Mouse (Mus musculus): ENCODE measurements around the gene Hint2. TPM values are rescaled to one million over a fixed set of nuclear protein-coding genes. Genes with fewer than 3 reads are reported as not detected.

Gene Hint2
- total RNA-seq, 4 experiments from 2014 or later = 80.8 to 112 (median 97.8) TPM

DNA sequence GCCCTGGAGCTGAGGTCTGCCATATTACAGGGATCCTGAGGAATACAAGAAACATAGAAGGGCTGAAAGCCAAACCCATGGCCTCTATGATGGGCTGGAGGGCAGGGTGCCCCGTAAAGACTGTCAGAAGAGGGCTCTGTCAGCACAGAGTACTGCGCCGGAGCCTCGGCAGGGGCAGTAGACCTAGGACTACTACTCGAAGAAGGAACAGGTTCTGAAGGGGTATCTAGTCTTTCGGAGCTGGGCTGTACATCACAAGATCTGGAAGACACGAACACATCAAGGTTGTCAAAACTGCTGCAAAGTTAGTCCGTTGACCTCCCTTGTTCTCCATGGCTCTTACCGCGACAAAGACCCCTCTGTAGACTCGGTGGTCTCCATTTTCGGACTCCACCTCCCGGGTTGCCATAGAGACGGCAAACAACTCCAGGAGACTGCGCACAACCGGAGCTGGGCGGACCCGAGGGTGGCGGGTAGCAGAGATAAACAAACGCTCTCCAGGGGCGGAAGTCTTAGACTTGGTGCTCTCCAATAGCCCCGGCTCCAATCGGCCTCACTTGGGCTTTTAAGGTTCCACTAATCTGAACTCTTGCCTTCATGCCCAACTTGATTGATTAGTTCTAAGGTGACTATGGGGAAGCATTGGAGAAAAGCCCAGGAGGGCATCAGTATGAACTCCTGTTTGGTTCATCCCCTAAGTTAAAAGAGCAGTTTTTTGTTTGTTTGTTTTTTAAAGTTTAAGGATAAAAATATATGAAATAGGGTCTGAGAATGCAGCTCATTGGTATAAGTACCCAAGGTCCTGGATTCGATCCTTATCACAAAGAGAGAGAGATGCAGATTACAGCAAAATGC is 2.9 kb downstream of the Hint2 start, which contains the start of gene Spag8:
Spag8 (minus strand) TSS at position 434 of the 855 bp plus-strand sequence.
- DNase-seq = no peak

DNA sequence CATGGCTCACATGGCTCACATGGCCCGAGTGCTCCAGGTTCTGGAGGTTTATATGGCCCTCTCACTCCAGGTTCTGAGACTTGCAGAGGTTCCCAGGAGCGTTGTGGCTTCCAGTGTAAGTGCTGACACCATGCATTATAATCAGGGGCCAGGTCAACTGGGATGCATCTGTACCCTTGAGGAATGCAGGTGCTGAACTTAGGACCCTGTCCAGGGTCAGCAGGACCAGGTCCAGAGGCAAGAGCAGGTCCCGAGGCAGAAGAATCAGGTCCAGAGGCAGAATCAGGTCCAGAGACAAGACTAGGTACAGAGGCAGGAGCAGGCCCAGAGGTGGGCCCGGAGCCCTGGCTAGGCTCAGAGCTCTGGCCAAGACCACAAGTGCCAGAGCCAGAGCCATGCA is 3.5 kb downstream of the Hint2 start:
- no peak for DNase-seq

DNA sequence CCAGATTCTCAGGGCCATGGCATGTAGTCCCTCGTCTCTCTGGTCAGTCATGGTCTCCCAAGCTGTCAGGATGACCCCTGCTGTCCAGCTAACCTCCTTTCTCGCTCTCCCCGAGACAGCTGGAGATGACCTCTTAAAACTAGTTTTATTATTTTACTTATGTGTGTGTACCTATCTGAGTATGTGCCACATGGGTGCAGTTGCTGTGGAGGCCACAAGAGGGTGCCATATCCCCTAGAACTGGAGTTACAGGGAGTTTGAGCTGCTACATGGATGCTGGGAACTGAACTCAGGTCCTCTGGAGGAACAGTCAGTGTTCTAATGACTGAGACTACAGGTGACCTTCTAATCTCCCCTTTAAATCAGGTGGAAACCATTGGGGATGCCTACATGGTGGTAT is 6.5 kb downstream of the Hint2 start:
- DNase-seq = no peak

DNA sequence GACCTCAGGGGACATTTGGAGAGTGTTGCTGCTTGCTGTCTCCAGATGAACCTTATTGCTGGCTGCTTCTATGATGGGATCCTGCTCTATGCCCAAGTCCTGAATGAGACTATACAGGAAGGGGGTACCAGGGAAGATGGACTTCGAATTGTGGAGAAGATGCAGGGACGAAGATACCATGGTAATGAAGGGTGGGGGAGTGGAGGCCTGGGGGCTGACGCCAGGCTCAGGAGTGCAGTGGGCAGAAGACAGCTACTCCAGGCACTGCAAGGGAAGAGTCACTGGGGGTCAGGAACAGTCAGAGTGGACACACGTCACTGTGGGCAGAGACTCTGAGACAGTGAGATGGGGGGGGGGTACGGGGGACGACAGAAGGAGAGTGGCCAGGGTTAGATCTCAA is 15.8 kb downstream of the Hint2 start:
- DNase-seq = no peak

DNA sequence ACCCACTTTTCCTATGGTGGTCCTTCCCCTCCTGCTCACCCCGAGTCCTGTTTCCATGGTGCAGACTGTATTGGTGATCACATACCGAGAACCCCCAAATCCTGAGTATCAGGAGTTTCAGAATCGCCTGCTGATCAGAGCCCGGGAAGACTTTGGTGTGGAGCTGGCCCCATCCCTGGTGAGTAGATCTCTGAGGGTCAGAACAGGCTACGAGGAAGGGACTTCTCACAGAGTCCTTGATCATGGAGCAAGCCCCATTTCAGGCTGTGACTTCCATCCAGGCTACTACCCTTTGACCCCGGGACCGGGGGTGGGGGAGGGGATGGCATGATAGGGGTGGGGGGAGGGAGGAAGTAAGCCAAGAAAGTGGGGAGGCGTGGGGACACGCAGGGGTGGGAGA is 16.2 kb downstream of the Hint2 start:
- no peak for DNase-seq

DNA sequence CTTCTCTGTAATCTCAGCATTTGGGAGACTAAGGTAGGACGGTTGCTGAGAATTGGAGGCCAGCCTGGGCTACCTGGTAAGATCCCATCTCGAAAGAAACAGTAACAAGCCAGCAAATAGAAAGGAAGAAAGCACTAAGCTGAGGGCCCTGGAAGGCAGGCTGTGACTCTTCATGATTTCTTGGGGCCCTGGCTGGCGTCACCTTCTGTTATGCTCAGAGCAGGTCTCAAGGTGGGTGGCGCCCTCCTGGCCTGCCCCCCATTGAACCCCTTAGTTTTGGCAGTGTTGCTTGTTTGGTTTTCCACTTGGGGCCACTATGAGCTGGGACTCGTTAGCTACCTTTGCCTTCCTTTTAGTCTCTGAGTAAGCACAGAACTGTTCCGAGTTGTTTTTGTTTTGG is 19.5 kb downstream of the Hint2 start:
- no peak for DNase-seq

DNA sequence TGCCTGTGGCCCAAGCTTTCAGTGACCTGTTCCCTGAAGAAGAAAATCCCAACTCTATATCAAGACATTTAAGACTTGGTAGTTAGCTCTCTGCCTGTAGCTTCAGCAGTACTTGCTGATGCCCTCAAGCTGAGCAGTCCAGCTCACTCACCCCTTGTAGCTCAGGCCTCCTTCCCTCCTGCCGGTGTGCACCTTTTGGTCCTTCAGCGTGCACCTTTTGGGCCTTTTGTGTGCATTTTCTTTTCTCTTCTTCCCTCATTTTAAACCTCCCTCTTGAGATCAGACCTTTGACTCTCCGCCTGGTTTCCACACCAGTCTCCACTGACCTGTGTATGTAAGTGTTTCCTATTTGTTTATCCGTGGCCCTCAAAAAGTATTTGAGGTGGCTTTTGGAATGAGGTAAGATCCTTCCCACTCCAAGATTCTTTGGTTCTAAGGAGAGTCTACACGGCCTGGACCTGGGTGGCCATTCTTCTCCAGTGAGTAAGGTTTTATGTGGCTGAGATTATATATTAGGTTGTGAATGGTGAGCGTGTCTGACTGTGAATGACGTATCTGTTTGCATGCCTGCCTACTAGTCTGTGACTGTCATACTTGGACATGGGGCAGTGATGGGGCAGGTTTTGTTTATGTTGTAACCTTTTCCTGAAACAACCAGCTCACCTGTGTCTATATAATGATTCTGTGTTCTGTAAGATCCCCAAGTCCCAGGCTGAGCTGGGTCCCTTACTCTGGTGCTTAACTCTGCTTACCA is 21.5 kb downstream of the Hint2 start:
- DNase-seq = no peak

DNA sequence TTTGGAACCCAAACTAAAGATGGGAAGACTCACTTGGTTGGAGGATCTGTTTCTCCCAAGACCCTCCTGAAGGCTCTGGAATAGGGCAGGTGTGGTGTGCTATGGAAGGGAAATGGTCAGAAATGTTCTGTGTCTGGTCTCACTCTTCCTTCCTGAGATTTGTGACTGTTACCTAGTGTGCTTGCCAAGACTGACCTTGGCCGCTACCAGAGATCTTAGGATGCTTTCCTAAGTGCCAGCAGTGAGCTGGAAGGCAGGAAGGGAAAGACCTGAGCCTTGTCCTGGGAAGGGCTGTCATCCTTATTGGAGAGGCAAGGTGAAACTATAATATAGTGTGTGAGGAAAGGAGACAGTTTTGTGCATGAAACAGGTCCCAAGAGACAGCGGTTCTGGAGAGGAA is 22.5 kb downstream of the Hint2 start:
- no peak for DNase-seq

DNA sequence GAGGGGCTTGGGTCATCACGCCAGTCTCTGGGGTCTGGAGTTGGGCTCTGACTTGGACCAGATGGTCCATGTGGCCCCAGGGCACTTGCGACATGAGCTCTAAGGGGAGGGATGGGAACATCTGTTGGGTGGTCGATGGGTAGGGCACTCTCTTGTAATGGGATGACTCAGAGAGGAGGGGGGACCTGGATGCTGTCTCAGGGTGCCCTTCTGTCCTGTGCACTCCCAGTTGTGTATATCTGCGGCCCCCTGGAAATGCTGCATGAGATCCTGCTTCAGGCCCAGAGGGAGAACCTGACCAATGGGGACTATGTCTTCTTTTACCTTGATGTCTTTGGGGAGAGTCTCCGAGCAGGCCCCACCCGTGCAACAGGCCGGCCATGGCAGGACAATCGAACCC is 23.0 kb downstream of the Hint2 start:
- no peak for DNase-seq

DNA sequence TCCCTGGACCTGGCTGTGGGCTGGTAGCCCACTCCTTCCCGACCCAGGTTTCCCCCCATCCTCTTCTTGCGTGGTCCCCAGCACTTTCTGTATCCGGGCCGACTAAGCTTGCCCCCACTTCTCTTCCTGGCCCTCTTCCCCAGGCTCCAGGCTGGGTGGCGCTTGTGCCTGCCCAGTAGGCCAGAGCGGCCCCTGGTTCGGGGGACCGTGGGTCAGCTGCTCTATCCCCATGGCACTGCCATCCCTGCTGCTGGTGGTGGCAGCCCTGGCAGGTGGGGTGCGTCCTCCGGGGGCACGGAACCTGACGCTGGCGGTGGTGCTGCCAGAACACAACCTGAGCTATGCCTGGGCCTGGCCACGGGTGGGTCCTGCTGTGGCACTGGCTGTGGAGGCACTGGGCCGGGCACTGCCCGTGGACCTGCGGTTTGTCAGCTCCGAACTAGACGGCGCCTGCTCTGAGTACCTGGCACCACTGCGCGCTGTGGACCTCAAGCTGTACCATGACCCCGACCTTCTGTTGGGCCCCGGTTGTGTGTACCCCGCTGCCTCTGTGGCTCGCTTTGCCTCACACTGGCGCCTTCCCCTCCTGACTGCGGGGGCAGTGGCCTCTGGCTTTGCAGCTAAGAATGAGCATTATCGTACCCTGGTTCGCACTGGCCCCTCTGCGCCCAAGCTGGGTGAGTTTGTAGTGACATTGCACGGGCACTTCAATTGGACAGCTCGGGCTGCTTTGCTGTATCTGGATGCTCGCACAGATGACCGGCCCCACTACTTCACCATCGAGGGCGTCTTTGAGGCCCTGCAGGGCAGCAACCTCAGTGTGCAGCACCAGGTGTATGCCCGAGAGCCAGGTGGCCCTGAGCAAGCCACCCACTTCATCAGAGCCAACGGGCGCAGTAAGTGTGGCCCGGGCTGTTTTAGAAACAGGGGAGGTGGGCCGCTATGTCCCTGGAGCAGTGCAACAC is 24.0 kb downstream of the Hint2 start:
- no peak for DNase-seq

DNA sequence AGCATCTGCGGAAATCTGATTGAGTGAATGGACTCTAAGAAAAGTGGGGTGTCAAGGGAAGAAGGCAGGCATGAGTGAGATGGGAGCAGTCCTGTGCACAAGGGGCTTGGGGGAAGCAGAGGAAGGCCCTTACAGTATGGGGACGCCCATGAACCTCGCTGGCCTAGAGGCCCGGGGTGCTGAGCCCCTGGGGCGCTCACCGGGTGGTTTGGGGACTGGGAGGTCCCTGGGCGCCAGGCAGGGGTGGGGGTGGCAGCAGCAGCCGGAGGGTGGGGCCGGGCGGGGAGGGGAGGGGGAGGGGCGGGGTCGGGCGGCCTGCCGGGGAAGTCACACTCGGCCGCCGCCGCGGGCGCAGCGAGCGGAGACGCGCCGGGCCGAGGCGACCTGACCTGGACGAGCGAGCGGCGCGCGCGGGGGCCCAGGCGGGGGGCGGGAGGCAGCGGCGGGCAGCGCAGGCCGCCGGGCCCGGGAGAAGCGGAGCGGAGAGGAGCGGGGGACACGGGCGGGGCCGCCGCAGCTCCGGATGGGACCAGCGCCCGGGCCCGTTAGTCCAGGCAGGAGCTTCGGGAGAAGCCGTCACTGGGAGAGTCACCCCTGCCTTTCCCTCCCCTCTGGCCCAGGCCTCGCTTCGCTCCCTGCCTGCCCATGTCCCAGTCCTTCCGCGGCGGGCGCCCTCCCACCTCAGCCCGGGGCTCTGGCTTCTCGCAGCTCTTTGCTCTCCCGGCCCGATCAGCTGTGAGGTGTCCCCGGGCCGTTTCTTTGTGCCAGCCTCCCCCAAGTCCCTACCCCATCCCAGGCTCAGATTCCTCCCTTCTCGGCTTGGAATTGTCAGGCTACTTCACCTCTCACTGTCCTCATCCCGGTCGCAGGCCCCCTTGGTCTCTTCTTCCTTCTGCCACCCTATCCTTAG is 25.0 kb downstream of the Hint2 start, which contains the start of gene Npr2:
Npr2 (plus strand) TSS at position 890 of the 910 bp plus-strand sequence.
- no peak for DNase-seq

DNA sequence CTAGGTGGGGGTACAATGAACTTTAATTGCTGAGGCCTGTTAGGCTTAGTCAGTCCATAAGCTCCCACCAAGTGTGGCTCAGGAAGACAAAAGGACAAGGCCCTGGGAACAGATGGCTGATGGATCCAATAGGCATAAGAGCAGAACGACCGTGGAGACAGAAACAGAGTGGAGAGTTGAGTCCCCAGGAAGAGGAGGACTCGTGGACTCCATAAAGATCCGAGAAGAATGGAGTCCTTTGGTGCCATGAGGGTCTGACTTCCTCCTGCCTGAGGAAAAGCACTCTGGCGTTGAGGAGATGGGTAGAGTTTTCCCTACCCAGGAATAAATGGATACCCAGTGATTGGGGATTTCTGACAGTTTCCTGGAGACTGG is 25.6 kb downstream of the Hint2 start:
- no peak for DNase-seq

DNA sequence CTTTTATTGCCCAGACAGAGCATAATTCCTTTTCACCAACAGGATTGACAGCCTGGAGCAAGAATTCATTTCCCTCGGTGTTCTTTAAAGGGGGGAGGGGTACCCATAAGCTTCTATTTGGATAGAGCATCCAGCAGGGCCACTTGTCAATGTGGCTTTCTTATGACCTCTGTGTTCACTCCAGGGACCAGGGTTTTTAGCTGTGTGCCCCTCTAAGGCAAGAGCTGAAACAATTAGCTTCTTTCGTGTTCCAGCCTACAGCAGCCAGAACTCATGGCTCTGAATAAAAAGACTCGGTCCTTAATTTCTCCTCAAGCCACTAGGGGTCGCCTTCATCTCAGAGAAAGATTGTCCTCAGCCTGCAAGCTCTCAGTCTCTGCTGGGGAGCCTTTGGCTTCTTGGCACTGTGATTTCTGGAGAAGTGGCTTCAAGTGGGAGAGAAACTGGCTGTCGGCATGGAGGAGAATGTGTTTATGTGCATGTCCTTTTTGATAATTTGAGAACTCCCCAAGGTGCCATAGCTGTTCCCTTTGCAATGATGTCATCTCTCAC is 26.2 kb downstream of the Hint2 start:
- peak; percentile 71 for DNase-seq

DNA sequence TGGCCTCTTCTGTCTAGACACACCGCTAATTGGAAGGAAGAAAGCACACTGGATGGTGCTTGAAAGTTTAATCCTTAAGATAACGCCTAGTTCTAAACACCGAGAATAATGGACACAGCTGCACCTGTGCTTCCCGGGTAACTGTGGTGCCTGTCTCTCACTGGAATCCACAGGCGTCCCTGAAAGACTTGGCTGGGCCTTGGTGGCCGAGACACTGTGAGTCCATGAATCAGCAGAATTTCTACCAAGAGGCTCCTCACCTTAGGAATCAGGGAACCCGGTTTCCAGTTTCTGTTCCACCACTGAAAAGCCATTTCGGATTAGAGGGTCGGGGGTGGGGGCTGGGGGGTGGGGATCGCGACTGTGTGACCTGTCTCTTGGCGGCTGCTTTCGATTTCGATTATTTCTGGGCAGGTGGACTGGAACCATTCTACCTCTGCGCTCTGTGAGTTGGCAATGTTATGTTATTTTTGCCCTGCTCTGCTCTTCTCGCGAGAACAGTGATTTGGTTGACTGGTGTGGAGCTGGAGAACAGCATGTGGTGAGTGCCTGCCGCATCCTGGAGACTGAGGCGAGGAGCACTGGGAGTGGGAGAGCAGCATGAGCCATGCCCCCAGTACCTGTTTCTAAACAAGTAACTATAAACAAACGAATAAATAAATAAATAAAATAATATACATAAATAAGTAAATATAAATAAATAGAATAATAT is 27.0 kb downstream of the Hint2 start:
- DNase-seq = no peak

DNA sequence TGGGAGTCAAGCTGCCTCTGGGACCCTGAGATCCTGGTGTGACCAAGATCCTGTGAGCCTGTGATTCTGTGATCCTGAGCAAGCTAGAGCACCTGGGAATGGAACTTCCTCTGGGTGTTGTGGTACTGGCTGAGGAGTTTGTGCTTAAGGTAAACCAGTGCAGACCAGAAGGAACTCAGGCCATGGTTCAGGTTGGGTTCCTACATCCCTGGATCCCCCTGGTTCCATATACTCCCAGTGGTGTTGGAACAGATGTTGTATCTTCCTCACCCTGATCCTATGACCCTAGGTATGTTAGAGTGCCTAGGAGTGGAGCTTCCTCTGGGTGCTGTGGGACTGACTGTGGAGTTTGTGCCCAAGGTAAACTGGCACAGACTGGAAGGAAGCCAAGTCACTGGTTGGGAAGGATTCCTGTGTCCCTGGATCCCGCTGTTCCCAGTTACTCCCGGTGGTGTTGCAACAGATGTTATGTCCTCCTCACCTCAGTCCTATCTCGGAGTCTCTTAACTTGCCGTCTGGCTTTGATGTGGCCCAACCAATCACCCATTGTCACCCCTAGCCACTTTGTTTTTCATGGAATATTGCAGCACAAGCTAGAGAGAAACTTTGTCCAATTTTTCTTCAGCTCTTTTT is 36.0 kb downstream of the Hint2 start:
- no peak for DNase-seq

DNA sequence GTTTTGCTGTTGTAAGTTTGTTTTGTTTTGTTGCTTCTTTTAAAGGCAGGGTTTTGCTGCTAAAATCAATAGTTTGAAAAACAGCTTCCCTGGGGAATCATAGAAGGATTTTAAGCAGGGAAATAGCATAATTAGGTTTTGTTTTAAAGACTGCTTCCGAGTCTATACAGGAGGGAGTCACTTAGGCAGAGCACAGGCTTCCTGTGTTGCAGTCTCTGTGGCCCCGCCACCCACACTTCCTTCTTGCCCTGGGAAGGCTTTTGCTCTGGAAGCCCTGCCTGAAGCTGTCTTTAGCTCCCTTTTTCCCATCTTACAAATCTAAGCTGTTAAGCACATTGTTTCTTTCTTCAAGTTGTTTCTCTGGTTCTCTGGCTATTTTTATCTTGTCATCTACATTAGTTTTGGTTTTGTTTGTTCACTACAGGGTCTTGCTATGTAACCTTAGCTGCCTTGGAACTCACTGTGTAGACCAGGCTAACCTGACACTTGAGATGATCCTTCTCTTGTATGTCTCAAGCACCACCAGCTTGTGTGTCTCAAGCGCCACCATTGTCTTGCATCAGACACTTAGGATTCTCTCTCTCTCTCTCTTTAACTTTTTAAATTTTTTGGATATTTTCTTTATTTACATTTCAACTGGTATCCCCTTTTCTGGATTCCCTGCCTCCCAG is 43.1 kb downstream of the Hint2 start:
- DNase-seq = no peak

DNA sequence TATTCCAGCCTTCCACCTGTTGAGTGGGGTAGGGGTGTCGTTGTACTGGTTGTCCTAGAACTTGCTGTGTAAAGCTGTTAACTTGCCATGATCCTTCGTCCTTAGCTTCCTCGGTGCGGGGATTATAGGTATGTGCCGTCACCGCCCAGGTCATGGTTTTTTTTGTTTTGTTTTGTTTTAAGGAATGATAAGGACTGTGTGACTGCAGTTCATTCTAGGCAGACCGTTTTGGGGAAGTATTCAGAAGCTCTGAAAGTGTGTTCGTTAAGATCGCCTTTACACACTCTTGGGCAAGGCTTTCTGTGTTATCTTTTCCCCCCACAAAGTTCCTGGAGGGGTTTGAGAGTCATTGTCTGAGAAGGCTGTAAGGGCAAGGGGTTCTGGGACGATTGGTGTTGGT is 43.7 kb downstream of the Hint2 start:
- no peak for DNase-seq

DNA sequence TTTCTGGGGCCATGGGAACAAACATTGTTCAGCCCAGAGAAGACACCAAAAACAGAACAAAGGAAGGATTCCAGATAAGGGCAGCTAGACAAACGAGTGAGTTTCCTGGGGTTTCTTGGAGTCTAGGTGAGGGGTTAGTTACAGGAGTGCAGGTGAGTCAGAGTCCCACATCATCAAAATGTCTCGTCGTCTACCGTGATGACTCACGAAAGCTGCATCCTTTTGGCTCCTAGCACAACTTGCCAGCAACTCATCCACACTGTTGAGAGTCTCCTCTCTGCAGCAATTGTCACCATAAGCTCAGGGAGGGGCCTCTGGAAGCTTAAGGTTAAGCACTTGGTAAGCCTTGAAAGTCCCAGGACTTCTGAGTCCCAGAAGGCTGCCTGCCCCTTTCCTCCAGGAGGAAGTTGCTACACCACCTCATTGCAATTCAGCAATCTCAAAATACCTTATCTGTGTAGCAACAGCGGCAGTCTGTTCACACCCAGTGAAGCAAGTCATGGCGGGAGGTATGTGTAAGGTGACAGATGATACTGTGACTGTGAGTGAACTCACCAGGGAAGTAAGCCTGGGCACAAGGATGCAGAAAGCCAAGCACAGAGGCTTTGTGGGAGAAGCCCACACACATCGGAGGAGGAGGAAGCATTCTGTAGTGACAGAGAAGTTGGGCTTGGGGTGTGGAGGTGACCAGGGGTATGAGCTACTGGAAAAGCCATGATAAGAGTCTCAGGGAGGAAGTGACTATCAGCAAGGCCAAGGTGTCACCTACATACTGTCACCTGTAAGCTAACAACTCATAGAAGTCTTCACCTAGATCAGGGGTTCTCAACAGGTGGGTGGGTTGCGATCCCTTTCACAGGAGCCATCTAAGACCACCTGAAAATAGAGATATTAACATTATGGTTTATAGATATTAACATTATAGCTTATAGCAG is 51.2 kb downstream of the Hint2 start:
- no peak for DNase-seq

Measured in adrenal gland, adult 8-10 months (tissue).